Mouse (Mus musculus): ENCODE data around the gene H2-T23.
"Not testable (repeated sequence)": the region's sequence is repeated elsewhere in the genome, so short reads cannot be mapped to it uniquely, and the experiment has no call there.

DNA sequence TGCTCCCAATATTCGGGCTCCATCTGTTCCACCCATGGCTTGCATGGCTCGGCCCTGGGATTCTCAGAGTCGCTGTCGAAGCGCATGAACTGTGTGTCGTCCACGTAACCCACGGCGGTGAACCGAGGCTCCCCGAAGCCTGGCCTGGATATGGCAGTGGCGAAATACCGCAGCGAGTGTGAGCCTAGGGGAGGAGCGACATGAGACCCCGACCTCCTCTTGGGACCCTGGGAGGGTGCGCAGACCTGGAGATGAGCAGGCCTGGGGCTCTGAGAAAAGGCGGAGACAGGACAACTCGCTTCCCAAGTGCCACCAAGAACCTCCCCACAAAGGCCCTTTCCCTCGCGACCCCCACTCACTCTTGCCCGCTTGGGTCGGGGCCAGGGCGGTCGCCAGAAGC, 25.3 kb upstream of the H2-T23 start:
- not testable (repeated sequence) for TF ChIP-seq POLR2A (IDR thresholded peaks at IDR 0.05; ENCODE audit: insufficient read length, low read depth); SRF (IDR thresholded peaks at IDR 0.05; ENCODE audit: control insufficient read depth, insufficient read length, low read depth); POLR2AphosphoS2 (IDR thresholded peaks at IDR 0.05; ENCODE audit: insufficient read length, low read depth); E2F4 (IDR thresholded peaks at IDR 0.05; ENCODE audit: insufficient read depth); MYOG (IDR thresholded peaks at IDR 0.05; ENCODE audit: control insufficient read depth in 1 of 3, insufficient read depth in 1 of 3, insufficient read length in 2 of 3, low read depth in 2 of 3); MYOD1 (IDR thresholded peaks at IDR 0.05; ENCODE audit: control insufficient read depth in 1 of 3, insufficient read length in 2 of 3, low read depth in 2 of 3); TCF3 (IDR thresholded peaks at IDR 0.05; ENCODE audit: insufficient read length, low read depth); CEBPB (IDR thresholded peaks at IDR 0.05; ENCODE audit: insufficient read depth, poor library complexity, severe bottlenecking); USF1 (IDR thresholded peaks at IDR 0.05; ENCODE audit: low read depth); TCF12 (IDR thresholded peaks at IDR 0.05; ENCODE audit: insufficient read depth, poor library complexity, severe bottlenecking)
